Mouse (Mus musculus): ENCODE data around the gene Dock4.

GRCm38 (mm10) chr12:40829269-40829668, 383.5 kb downstream of the Dock4 start:
- TF ChIP-seq CTCF (IDR thresholded peaks at IDR 0.05; ENCODE audit: borderline replicate concordance, control insufficient read depth, extremely low read depth, insufficient read depth, low read length, poor library complexity) (no peak), POLR2A (IDR thresholded peaks at IDR 0.05; ENCODE audit: control insufficient read depth, extremely low read depth, insufficient read depth, low read length, poor library complexity) (no peak)
